Mouse (Mus musculus) cortical plate, adult 2 months (tissue): Measurements from ENCODE around the gene Mageb2. TPM values are rescaled to one million over a fixed set of nuclear protein-coding genes. Genes with fewer than 3 reads are reported as not detected.
"Not testable (repeated sequence)": the region's sequence is repeated elsewhere in the genome, so short reads cannot be mapped to it uniquely, and the experiment has no call there.

Experiments used
- H3K27ac ChIP-seq: fragments of 200-500 bp; 2 replicates; pipeline ENCODE4 v1.5.1; 2012; ENCODE audit warnings: low read length, control low read depth, inconsistent platforms; ENCODE audit not compliant: insufficient read depth
- H3K4me1 ChIP-seq: fragments of 200-500 bp; 2 replicates; pipeline ENCODE4 v1.6.1; 2011; ENCODE audit warnings: low read length; ENCODE audit not compliant: control insufficient read depth, insufficient read depth
- H3K4me3 ChIP-seq: fragments of 200-500 bp; 2 replicates; pipeline ENCODE4 v1.5.1; 2011; ENCODE audit warnings: mild to moderate bottlenecking, low read length, control low read depth; ENCODE audit not compliant: insufficient read depth
- polyA plus RNA-seq: library from polyadenylated mRNA; depleted of rRNA; stranded (reverse); fragments of >200 nt; gene quantifications from 2 replicates; pipeline ENCODE4 v1.2.3, GENCODE M21; 2012; rRNA removed

Mageb2 gene
- not detected in 2 replicates for polyA plus RNA-seq

- H3K4me1 ChIP-seq, H3K27ac ChIP-seq, H3K4me3 ChIP-seq: not testable (repeated sequence)
These were observed at the start of gene Mageb2 for GRCm38 (mm10) chrX:91331390-91331789. Gene Mageb2, plus strand, starts transcription at chrX:91331690.

- not testable (repeated sequence) for H3K27ac ChIP-seq, H3K4me3 ChIP-seq, H3K4me1 ChIP-seq
These were observed 18.2 kb upstream of the Mageb2 start for GRCm38 (mm10) chrX:91313256-91313655.

Other genes with a start within 250 kb of the Mageb2 start
- not detected in 2 replicates for gene Gm5072, start 60.8 kb downstream of the Mageb2 start, polyA plus RNA-seq
- gene Gm8914, start 148.4 kb downstream of the Mageb2 start, polyA plus RNA-seq, result not detected in 2 replicates
- not detected in 2 replicates for gene 1700084M14Rik, start 244.2 kb downstream of the Mageb2 start, polyA plus RNA-seq